Mouse (Mus musculus) sigmoid colon, adult 10 weeks (tissue): ENCODE data around the gene Olfr1199. TPM values are rescaled to one million over a fixed set of nuclear protein-coding genes. Genes with fewer than 3 reads are reported as not detected.

ENCODE experiments used
- polyA plus RNA-seq: library from polyadenylated mRNA; stranded (reverse); fragments of 350-450 nt; fragmentation: Illumina TruSeq; extraction: RNeasy Lipid Tissue Mini Kit (QIAGEN cat#74804); gene quantifications from one replicate; pipeline ENCODE4 v1.2.3, GENCODE M21; 2014; ENCODE audit warnings: low read depth, low replicate concordance

The Olfr1199 gene
- not detected for polyA plus RNA-seq

DNA sequence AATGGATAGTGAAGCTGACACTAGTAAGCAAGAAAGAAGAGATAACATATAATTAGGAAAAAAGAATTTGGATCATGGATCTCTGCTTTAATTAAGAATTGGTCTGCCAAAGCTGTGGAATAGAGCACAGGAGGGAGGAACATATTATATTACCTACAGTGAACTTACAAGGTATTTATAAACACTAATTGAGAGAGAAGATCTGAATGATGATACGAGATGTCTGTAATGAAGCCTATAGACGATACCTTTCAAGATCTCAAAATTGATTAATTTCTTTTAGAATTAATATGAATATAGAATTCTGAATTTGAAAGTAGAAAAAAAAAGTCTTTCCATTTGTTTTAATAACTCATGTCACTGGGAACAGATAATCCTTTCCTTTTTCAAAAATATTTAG is at the start of gene Olfr1199:
Olfr1199 (minus strand) TSS at position 101 of the 400 bp plus-strand sequence.

GRCm38 (mm10) chr2:88792736-88793135 is 32.5 kb upstream of the Olfr1199 start, which contains the start of gene Olfr1201:
Gene Olfr1201, plus strand, starts transcription at chr2:88793036.

GRCm38 (mm10) chr2:88770388-88770787 is 10.1 kb upstream of the Olfr1199 start, which contains the start of gene Olfr1200:
Gene Olfr1200, minus strand, starts transcription at chr2:88770488.

DNA sequence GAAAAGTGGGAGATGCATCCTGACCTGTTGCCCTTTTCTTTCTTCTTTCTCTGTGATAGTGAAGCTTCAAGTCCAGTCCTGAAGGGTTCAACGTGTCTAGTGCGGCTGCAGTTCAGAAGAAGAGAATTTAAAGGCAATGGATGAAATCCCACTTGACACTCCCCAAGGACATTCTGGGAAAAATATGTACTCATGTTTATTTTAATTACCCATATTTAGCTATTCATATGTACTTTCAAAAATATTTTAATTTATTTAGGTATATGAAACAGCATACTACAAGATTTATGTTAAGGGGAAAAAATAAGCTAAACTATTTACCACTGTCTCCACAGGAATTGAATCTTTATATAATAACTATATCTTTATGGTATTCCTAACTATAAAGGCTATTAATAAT is 9.0 kb downstream of the Olfr1199 start, which contains the start of gene Olfr1198:
Olfr1198 (minus strand) TSS at position 101 of the 400 bp plus-strand sequence.

DNA sequence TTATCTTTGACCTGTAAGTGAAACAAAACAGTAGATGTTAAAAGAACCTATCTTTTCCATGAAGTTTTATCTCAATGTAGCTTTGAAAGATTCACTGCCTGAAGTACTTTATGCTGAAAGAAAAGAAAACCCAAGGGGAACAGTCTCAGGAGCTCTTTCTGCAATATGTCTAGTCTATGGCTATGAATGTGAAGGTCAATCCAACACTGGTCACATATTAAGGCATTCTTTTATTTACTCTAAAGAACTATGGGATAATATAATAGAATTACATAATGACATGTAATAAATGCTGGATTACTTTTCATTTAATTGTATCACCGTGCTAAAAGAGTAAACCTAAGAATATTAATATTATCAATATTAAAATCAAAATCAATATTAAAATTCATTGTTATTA is 28.0 kb downstream of the Olfr1199 start, which contains the start of gene Olfr1197:
Olfr1197 (minus strand) TSS at position 101 of the 400 bp plus-strand sequence.

DNA sequence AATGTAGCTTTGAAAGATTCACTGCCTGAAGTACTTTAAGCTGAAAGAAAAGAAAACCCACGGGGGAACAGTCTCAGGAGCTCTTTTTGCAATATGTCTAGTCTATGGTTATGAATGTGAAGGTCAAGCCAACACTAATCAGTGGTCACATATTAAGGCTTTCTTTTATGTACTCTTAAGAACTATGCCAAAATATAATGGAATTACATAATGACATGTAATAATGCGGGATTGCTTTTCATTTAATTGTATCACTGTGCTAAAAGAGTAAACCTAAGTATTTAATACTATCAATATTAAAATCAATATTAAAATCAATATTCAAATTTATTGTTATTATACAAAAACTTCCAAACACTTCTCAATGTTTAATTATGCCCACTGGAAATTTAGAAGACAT is 55.8 kb downstream of the Olfr1199 start, which contains the start of gene Olfr1196:
Olfr1196 (minus strand) TSS at position 101 of the 400 bp plus-strand sequence.

Other genes with a start within 250 kb of the Olfr1199 start
- not detected for gene Olfr1186, start 241.9 kb downstream of the Olfr1199 start, polyA plus RNA-seq
- not detected for gene Olfr1188, start 203.5 kb downstream of the Olfr1199 start, polyA plus RNA-seq
- not detected for gene Olfr1189, start 174.0 kb downstream of the Olfr1199 start, polyA plus RNA-seq
- gene Olfr1191-ps1, start 119.9 kb downstream of the Olfr1199 start, polyA plus RNA-seq, result not detected
- gene Olfr1192-ps1, start 112.0 kb downstream of the Olfr1199 start, polyA plus RNA-seq, result not detected
- not detected for gene Olfr1193, start 84.8 kb downstream of the Olfr1199 start, polyA plus RNA-seq
- not detected for gene Olfr1195, start 71.3 kb downstream of the Olfr1199 start, polyA plus RNA-seq
- not detected for gene Olfr1196, start 55.9 kb downstream of the Olfr1199 start, polyA plus RNA-seq
- gene Olfr1197, start 28.1 kb downstream of the Olfr1199 start, polyA plus RNA-seq, result not detected
- not detected for gene Olfr1198, start 9.1 kb downstream of the Olfr1199 start, polyA plus RNA-seq
- not detected for gene Olfr1200, start 10.0 kb upstream of the Olfr1199 start, polyA plus RNA-seq
- gene Olfr1201, start 32.6 kb upstream of the Olfr1199 start, polyA plus RNA-seq, result not detected
- not detected for gene Olfr1202, start 54.0 kb upstream of the Olfr1199 start, polyA plus RNA-seq
- gene Olfr1205, start 69.3 kb upstream of the Olfr1199 start, polyA plus RNA-seq, result not detected
- not detected for gene Olfr1204, start 88.8 kb upstream of the Olfr1199 start, polyA plus RNA-seq
- gene Olfr1206, start 102.8 kb upstream of the Olfr1199 start, polyA plus RNA-seq, result not detected
- not detected for gene Olfr1208, start 141.8 kb upstream of the Olfr1199 start, polyA plus RNA-seq
- gene Olfr1209, start 154.7 kb upstream of the Olfr1199 start, polyA plus RNA-seq, result not detected
- gene Olfr1211, start 177.6 kb upstream of the Olfr1199 start, polyA plus RNA-seq, result not detected
- gene Olfr1212, start 193.5 kb upstream of the Olfr1199 start, polyA plus RNA-seq, result not detected
- gene Gm13762, start 219.8 kb upstream of the Olfr1199 start, polyA plus RNA-seq, result not detected
- gene Olfr1214, start 232.2 kb upstream of the Olfr1199 start, polyA plus RNA-seq, result not detected
- not detected for gene Olfr1215, start 246.5 kb upstream of the Olfr1199 start, polyA plus RNA-seq